Mouse (Mus musculus): ENCODE data around the gene Colgalt1. TPM values are rescaled to one million over a fixed set of nuclear protein-coding genes. Genes with fewer than 3 reads are reported as not detected.

Gene Colgalt1
- 54.0 and 63.0 TPM in 2 replicates for total RNA-seq (2015)
- total RNA-seq (2017): 62.0 and 67.2 TPM in 2 replicates

- ATAC-seq (replicated peaks; ENCODE audit: poor library complexity): peak; percentile 95
These were observed at the start of gene Colgalt1 for GRCm38 (mm10) chr8:71610822-71611651. Colgalt1 (plus strand) TSS chr8:71610998.

GRCm38 (mm10) chr8:71561401-71561800, 49.4 kb upstream of the Colgalt1 start:
- ATAC-seq (replicated peaks; ENCODE audit: poor library complexity): peak; percentile 59

- ATAC-seq (replicated peaks; ENCODE audit: poor library complexity): peak; percentile 73
These were observed 48.0 kb upstream of the Colgalt1 start for GRCm38 (mm10) chr8:71562751-71563150.

GRCm38 (mm10) chr8:71563992-71564391, 46.8 kb upstream of the Colgalt1 start:
- ATAC-seq (replicated peaks; ENCODE audit: poor library complexity): no peak

GRCm38 (mm10) chr8:71566501-71566900, 44.3 kb upstream of the Colgalt1 start, which contains the start of gene Nxnl1:
Nxnl1 (minus strand) TSS chr8:71566601.
- ATAC-seq (replicated peaks; ENCODE audit: poor library complexity): no peak

GRCm38 (mm10) chr8:71567587-71567986, 43.2 kb upstream of the Colgalt1 start:
- ATAC-seq (replicated peaks; ENCODE audit: poor library complexity): no peak

- ATAC-seq (replicated peaks; ENCODE audit: poor library complexity): peak; percentile 22
These were observed 42.3 kb upstream of the Colgalt1 start, which contains the start of gene Slc27a1 for GRCm38 (mm10) chr8:71568387-71568937. Slc27a1 (plus strand) TSS chr8:71568882.

- ATAC-seq (replicated peaks; ENCODE audit: poor library complexity): no peak
These were observed 41.9 kb upstream of the Colgalt1 start for GRCm38 (mm10) chr8:71568941-71569340.

GRCm38 (mm10) chr8:71569366-71570290, 41.2 kb upstream of the Colgalt1 start:
- ATAC-seq (replicated peaks; ENCODE audit: poor library complexity): peak; percentile 62

- ATAC-seq (replicated peaks; ENCODE audit: poor library complexity): peak; percentile 79
These were observed 40.4 kb upstream of the Colgalt1 start for GRCm38 (mm10) chr8:71570291-71570954.

GRCm38 (mm10) chr8:71572077-71572476, 38.7 kb upstream of the Colgalt1 start:
- no peak for ATAC-seq (replicated peaks; ENCODE audit: poor library complexity)

GRCm38 (mm10) chr8:71572847-71573633, 37.8 kb upstream of the Colgalt1 start:
- no peak for ATAC-seq (replicated peaks; ENCODE audit: poor library complexity)

- ATAC-seq (replicated peaks; ENCODE audit: poor library complexity): no peak
These were observed 36.4 kb upstream of the Colgalt1 start for GRCm38 (mm10) chr8:71574426-71574825.

- no peak for ATAC-seq (replicated peaks; ENCODE audit: poor library complexity)
These were observed 35.8 kb upstream of the Colgalt1 start for GRCm38 (mm10) chr8:71575020-71575419.

- no peak for ATAC-seq (replicated peaks; ENCODE audit: poor library complexity)
These were observed 32.9 kb upstream of the Colgalt1 start for GRCm38 (mm10) chr8:71577856-71578387.

- no peak for ATAC-seq (replicated peaks; ENCODE audit: poor library complexity)
These were observed 31.8 kb upstream of the Colgalt1 start for GRCm38 (mm10) chr8:71579009-71579408.

- ATAC-seq (replicated peaks; ENCODE audit: poor library complexity): no peak
These were observed 31.3 kb upstream of the Colgalt1 start for GRCm38 (mm10) chr8:71579476-71579875.

- ATAC-seq (replicated peaks; ENCODE audit: poor library complexity): no peak
These were observed 30.6 kb upstream of the Colgalt1 start for GRCm38 (mm10) chr8:71580201-71580600.

- peak; percentile 45 for ATAC-seq (replicated peaks; ENCODE audit: poor library complexity)
These were observed 23.9 kb upstream of the Colgalt1 start for GRCm38 (mm10) chr8:71586891-71587290.

All from megakaryocyte progenitor cell, adult 5-6 weeks (primary cell).